Comparison of ENCODE assay signal across 8 mouse cellular contexts in the genomic region with DNA sequence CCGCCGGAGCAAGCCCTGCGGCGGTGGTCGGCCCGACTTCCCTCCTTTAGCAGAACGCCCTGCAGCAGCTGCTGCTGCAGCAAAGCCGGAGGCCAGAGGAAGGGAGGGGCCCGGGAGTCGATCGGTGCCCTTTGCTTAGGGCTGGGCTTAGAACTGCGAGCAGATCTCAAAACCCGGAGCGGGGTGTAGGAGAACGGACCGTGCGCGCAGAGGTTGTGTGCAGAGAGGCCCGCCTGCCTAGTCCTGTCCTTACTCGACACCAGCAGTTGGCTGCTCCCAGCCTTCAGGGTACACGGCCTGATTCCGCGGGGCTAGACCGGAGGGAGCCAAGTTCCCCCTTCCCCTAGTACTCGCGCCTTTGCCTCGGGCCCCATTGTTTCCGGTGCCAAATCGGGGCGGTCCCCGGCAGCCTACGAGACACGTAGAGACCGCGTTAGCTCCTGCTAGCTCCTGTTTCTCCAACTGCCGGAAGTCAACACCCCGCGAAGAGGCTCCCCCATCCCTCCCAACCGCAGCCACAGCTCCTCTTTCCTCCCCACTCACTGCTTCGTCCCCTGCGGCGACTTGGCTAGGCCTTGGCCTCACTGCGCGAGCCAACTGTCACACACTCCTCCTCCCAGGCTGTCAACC. TPM values are rescaled to one million over a fixed set of nuclear protein-coding genes. Genes with fewer than 3 reads are reported as not detected.
DNase-seq lines count a peak whose midpoint lies in the region; ATAC-seq and TF ChIP-seq lines count a peak whose summit lies in the region.

A gene (minus strand): TSS at position 94 of the 630 bp plus-strand sequence.

- WGBS in bone marrow, adult 2 months = under 1% methylated on average over 44 of the region's 44 CpGs
- WGBS in embryonic facial prominence, embryonic 15.5 days = 0% methylated on average over 44 of the region's 44 CpGs
- 0% methylated on average over 43 of the region's 44 CpGs for WGBS in limb, embryonic 14.5 days
- under 1% methylated on average over 44 of the region's 44 CpGs for WGBS in midbrain, postnatal 0 days

- H3K36me3 ChIP-seq in embryonic facial prominence, embryonic 15.5 days = no peaks in the 10 kb centered on the region
- no peaks in the 10 kb centered on the region for H3K36me3 ChIP-seq in limb, embryonic 14.5 days (ENCODE audit: control insufficient read depth, insufficient read depth, low read length)
- H3K36me3 ChIP-seq in midbrain, postnatal 0 days (ENCODE audit: insufficient read depth, low read length) = no peaks in the 10 kb centered on the region

- peak within 1 kb of the TSS; percentile 99 for H3K27ac ChIP-seq in bone marrow, adult 2 months (ENCODE audit: control insufficient read depth, insufficient read depth, low read depth, low read length, poor library complexity)
- peak within 1 kb of the TSS; percentile 100 for H3K27ac ChIP-seq in embryonic facial prominence, embryonic 15.5 days (replicated peaks)
- peak within 1 kb of the TSS; percentile 100 for H3K27ac ChIP-seq in limb, embryonic 14.5 days (replicated peaks; ENCODE audit: low read depth, low read length)
- peak within 1 kb of the TSS; percentile 99 for H3K27ac ChIP-seq in midbrain, postnatal 0 days (ENCODE audit: low read depth, low read length)

- H3K4me2 ChIP-seq in embryonic facial prominence, embryonic 15.5 days (replicated peaks) = peak within 1 kb of the TSS; percentile 59
- peak within 1 kb of the TSS; percentile 80 for H3K4me2 ChIP-seq in limb, embryonic 14.5 days (replicated peaks; ENCODE audit: low read depth, low read length, severe bottlenecking)
- peak within 1 kb of the TSS; percentile 73 for H3K4me2 ChIP-seq in midbrain, postnatal 0 days (ENCODE audit: low read depth, low read length, poor library complexity, severe bottlenecking)

- DNase-seq in 416B (ENCODE audit: low read depth) = peak; percentile 98
- DNase-seq in heart, adult 8-10 months (ENCODE audit: low spot score) = peak; percentile 95
- DNase-seq in kidney, adult 9 months = peak; percentile 95
- peak; percentile 94 for DNase-seq in limb, embryonic 14.5 days (ENCODE audit: low spot score)
- DNase-seq in midbrain, postnatal 0 days (ENCODE audit: low spot score) = peak; percentile 96
- peak; percentile 93 to 94 for DNase-seq in spleen, postnatal 36 days (ENCODE audit: low spot score in 2 of 2)

- H3K4me3 ChIP-seq in bone marrow, adult 2 months (replicated peaks; ENCODE audit: control insufficient read depth, low read depth, low read length) = peak within 1 kb of the TSS; percentile 82
- H3K4me3 ChIP-seq in embryonic facial prominence, embryonic 15.5 days (replicated peaks) = peak within 1 kb of the TSS; percentile 97
- H3K4me3 ChIP-seq in limb, embryonic 14.5 days (replicated peaks; ENCODE audit: low read length) = peak within 1 kb of the TSS; percentile 89
- peak within 1 kb of the TSS; percentile 89 for H3K4me3 ChIP-seq in midbrain, postnatal 0 days (ENCODE audit: low read depth, low read length)

- ATAC-seq in embryonic facial prominence, embryonic 15.5 days (ENCODE audit: insufficient number of reproducible peaks, low FRiP score, low TSS enrichment, low read depth) = peak; percentile 95
- peak; percentile 90 for ATAC-seq in limb, embryonic 14.5 days (ENCODE audit: low FRiP score, low read depth)
- ATAC-seq in midbrain, postnatal 0 days (ENCODE audit: low FRiP score) = peak; percentile 94

- peak within 1 kb of the TSS; percentile 97 for H3K9ac ChIP-seq in embryonic facial prominence, embryonic 15.5 days
- H3K9ac ChIP-seq in limb, embryonic 14.5 days (ENCODE audit: low read depth, low read length, severe bottlenecking) = peak within 1 kb of the TSS; percentile 93
- peak within 1 kb of the TSS; percentile 94 for H3K9ac ChIP-seq in midbrain, postnatal 0 days (replicated peaks; ENCODE audit: low read length, poor library complexity, severe bottlenecking)

- H3K27me3 ChIP-seq in embryonic facial prominence, embryonic 15.5 days = no peaks in the 10 kb centered on the region
- no peaks in the 10 kb centered on the region for H3K27me3 ChIP-seq in limb, embryonic 14.5 days (ENCODE audit: control insufficient read depth, insufficient read depth, low read length)
- no peaks in the 10 kb centered on the region for H3K27me3 ChIP-seq in midbrain, postnatal 0 days (ENCODE audit: insufficient read depth, low read length)

- H3K4me1 ChIP-seq in bone marrow, adult 2 months (ENCODE audit: control insufficient read depth, insufficient read depth, low read length) = no peaks in the 10 kb centered on the region; the same call in 1 of the 2 replicates
- peaks cover 12% of the 10 kb centered on the region; the same call in 1 of the 2 replicates for H3K4me1 ChIP-seq in embryonic facial prominence, embryonic 15.5 days
- H3K4me1 ChIP-seq in limb, embryonic 14.5 days (ENCODE audit: control insufficient read depth, insufficient read depth, low read length) = peaks cover 13% of the 10 kb centered on the region
- H3K4me1 ChIP-seq in midbrain, postnatal 0 days (ENCODE audit: insufficient read depth, low read length) = peaks cover 5% of the 10 kb centered on the region; the same call in 1 of the 2 replicates

- TF ChIP-seq CTCF in bone marrow, adult 2 months (IDR thresholded peaks at IDR 0.05; ENCODE audit: control insufficient read depth, insufficient read depth, low read length) = no peak
- TF ChIP-seq CTCF in midbrain, postnatal 0 days (IDR thresholded peaks at IDR 0.05) = no peak

- peak; percentile 88 for TF ChIP-seq POLR2A in bone marrow, adult 2 months (IDR thresholded peaks at IDR 0.05; ENCODE audit: borderline replicate concordance, control insufficient read depth, low read depth, low read length)
- TF ChIP-seq POLR2A in limb, embryonic 14.5 days (IDR thresholded peaks at IDR 0.05; ENCODE audit: borderline replicate concordance, extremely low read depth, insufficient read depth, insufficient read length) = peak; percentile 44; the same call in 1 of the 2 replicates

- no peaks in the 10 kb centered on the region for H3K9me3 ChIP-seq in embryonic facial prominence, embryonic 15.5 days (replicated peaks)
- no peaks in the 10 kb centered on the region for H3K9me3 ChIP-seq in limb, embryonic 14.5 days (ENCODE audit: control insufficient read depth, low read length)
- H3K9me3 ChIP-seq in midbrain, postnatal 0 days (ENCODE audit: low read length) = no peaks in the 10 kb centered on the region

RNA-seq across cellular contexts. Expression of the gene that starts here (rescaled TPM):
- polyA plus RNA-seq in bone marrow, adult 2 months (2011; ENCODE audit: insufficient read depth, insufficient read length, low replicate concordance, missing spikeins) = 9.7 and 14.3 TPM in 2 replicates
- polyA plus RNA-seq in embryonic facial prominence, embryonic 15.5 days (2015; fragmentation: Nextera tagmentation; extraction: Ambion mirVana) = 9.8 and 10.4 TPM in 2 replicates
- total RNA-seq in heart, adult 8-10 months (2022) = 100 to 1,000 TPM; 158 to 181 (median 160) TPM
- 14.0 and 15.1 TPM in 2 replicates for polyA plus RNA-seq in limb, embryonic 14.5 days (2012; rRNA removed)
- 10.5 and 11.8 TPM in 2 replicates for polyA plus RNA-seq in limb, embryonic 14.5 days (2014; fragmentation: Nextera tagmentation; extraction: Ambion mirVana)
- total RNA-seq in midbrain, postnatal 0 days (2014; rRNA removed) = 24.5 and 31.2 TPM in 2 replicates
- polyA plus RNA-seq in midbrain, postnatal 0 days (2015; fragmentation: Nextera tagmentation; extraction: Ambion mirVana) = 4.5 and 6.2 TPM in 2 replicates

Comparison
In these comparisons a context has a peak if more than half of its experiments do, and no peak if none do; other contexts are left out.
1. Peak in every context shown above with its lines: DNase-seq, ATAC-seq, H3K4me3 ChIP-seq and H3K27ac ChIP-seq.